Mouse (Mus musculus) embryonic facial prominence, embryonic 14.5 days (tissue): ENCODE results near the gene Cacfd1. TPM values are rescaled to one million over a fixed set of nuclear protein-coding genes. Genes with fewer than 3 reads are reported as not detected.
A peak's percentile ranks its signal among the peaks of the same experiment; 100 is the strongest.

Experiments
- ATAC-seq: fragments of 200-750 bp; cut with Nextera tagmentation; 2 replicates; pipeline ENCODE4 v1.8.0; 2017; ENCODE audit warnings: low read depth, moderate number of reproducible peaks, moderate TSS enrichment
- DNase-seq: peaks from one replicate; pipeline ENCODE4 v3.0.0-alpha.2; 2015; ENCODE audit warnings: low spot score
- H3K27ac ChIP-seq: fragments of 300-500 bp; sonication (generic); replicated peaks from 2 replicates; pipeline ENCODE4 v1.5.1; 2014; ENCODE audit warnings: low read depth, mild to moderate bottlenecking, low read length, moderate library complexity
- H3K27me3 ChIP-seq: fragments of 300-500 bp; sonication (generic); replicated peaks from 2 replicates; pipeline ENCODE4 v1.6.1; 2014; ENCODE audit warnings: low read length; ENCODE audit not compliant: control insufficient read depth, insufficient read depth
- H3K36me3 ChIP-seq: fragments of 300-500 bp; sonication (generic); 2 replicates; pipeline ENCODE4 v1.6.1; 2014; ENCODE audit warnings: low read length, mixed read lengths; ENCODE audit not compliant: control insufficient read depth, insufficient read depth
- H3K4me1 ChIP-seq: fragments of 300-500 bp; sonication (generic); 2 replicates; pipeline ENCODE4 v1.6.1; 2014; ENCODE audit warnings: antibody characterized with exemption, low read length; ENCODE audit not compliant: control insufficient read depth, insufficient read depth
- H3K4me2 ChIP-seq: fragments of 300-500 bp; sonication (generic); 2 replicates; pipeline ENCODE4 v1.6.1; 2014; ENCODE audit warnings: low read depth, mild to moderate bottlenecking, low read length, moderate library complexity, mixed read lengths
- H3K4me3 ChIP-seq: fragments of 300-500 bp; sonication (generic); 2 replicates; pipeline ENCODE4 v1.5.1; 2014; ENCODE audit warnings: low read depth, mild to moderate bottlenecking, low read length
- H3K9ac ChIP-seq: fragments of 300-500 bp; sonication (generic); 2 replicates; pipeline ENCODE4 v1.6.1; 2014; ENCODE audit warnings: low read depth, mild to moderate bottlenecking, low read length, moderate library complexity, mixed read lengths
- H3K9me3 ChIP-seq: fragments of 300-500 bp; sonication (generic); 2 replicates; pipeline ENCODE4 v1.6.1; 2016; ENCODE audit warnings: low read length; ENCODE audit not compliant: control insufficient read depth
- WGBS: fragments of 180-500 bp; shearing (Covaris S2); extraction: QIAGEN DNeasy Blood & Tissue Kit; methylation state at CpG from one replicate; pipeline ENCODE4 v1.1.7; 2014; 5-methylcytosine and 5-hydroxymethylcytosine counted together
- polyA plus RNA-seq: library from polyadenylated mRNA; unstranded; fragments of >200 nt; fragmentation: Nextera tagmentation; extraction: Ambion mirVana; gene quantifications from 2 replicates; pipeline ENCODE4 v1.2.1, GENCODE M21; 2014

The Cacfd1 gene
- polyA plus RNA-seq, 1 experiment from 2014 or later = 57.6 TPM

DNA sequence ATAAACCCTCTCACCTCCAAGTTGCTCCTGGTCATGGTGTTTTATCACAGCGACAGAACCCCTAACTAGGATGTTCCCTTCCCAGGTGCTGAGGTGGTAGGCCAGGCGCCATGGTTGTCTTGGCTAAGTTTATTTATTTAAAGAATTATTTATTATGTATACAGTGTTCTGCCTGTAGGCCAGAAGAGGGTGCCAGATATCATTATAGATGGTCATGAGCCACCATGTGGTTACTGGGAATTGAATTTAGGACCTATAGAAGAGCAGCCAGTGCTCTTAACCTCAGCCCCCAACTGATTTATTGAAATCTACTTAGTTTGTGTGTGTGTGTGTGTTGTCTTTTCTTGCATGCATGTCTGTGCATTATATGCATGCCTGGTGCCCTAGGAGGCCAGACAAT, 22.6 kb downstream of the Cacfd1 start:
- H3K36me3 ChIP-seq = no peaks in the 10 kb centered on the region
- no peak overlapping the region for H3K4me2 ChIP-seq
- no peaks in the 10 kb centered on the region for H3K9me3 ChIP-seq
- DNase-seq (no peak), ATAC-seq (no peak)
- H3K27me3 ChIP-seq = no peaks in the 10 kb centered on the region
- H3K9ac ChIP-seq = no peak overlapping the region
- no peak overlapping the region for H3K27ac ChIP-seq
- no peaks in the 10 kb centered on the region for H3K4me1 ChIP-seq
- H3K4me3 ChIP-seq = no peak overlapping the region
- 77% methylated on average over 2 of the region's 2 CpGs for WGBS

DNA sequence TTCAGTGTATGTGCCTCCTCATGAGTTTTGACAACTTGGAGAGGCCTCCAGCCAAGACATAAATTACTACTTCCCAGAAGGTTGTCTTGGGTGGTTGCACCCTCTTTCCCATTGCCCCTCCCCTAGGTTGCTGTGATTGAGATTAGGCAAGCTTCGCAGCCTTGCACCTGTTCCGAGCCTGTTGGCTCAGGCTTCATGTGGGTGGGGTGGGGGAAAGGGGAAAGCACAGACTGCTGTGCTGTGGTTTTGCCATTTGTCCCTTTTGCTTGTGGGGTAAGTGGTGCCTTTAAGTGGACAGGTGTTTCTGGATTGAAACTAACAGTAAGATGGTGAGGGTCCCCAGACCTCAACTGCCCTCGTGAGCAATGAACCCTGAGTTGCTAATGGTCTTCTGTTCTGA, 26.3 kb downstream of the Cacfd1 start:
- ATAC-seq (no peak), DNase-seq (no peak)
- Histone ChIP-seq H3K4me2 (no peak overlapping the region), H3K9me3 (no peaks in the 10 kb centered on the region), H3K27ac (no peak overlapping the region), H3K4me3 (no peak overlapping the region), H3K9ac (no peak overlapping the region), H3K27me3 (no peaks in the 10 kb centered on the region; the same call in 1 of the 2 replicates), H3K36me3 (no peaks in the 10 kb centered on the region), H3K4me1 (no peaks in the 10 kb centered on the region)
- WGBS = 77% methylated on average over 3 of the region's 3 CpGs

DNA sequence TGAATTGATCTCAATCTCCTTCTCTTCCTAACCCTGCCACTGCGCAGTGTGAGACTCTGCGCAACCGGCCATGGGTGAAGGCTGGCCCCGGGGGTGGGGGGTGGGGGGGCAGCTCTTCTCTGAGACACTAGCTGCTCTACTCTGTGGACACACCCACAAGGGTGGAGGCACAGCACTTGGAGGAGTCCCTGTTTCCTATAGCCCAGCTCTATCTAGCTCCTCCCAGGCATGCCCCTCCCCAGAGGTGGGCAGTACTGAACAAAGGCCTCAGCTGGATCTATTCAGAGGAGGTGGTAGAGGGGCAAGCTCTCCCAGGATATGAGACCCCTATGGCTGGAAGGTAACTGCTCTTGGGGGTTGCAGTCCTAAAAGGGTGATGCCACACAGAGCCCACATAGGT, 27.3 kb downstream of the Cacfd1 start:
- ATAC-seq = no peak
- no peak overlapping the region for H3K4me3 ChIP-seq

DNA sequence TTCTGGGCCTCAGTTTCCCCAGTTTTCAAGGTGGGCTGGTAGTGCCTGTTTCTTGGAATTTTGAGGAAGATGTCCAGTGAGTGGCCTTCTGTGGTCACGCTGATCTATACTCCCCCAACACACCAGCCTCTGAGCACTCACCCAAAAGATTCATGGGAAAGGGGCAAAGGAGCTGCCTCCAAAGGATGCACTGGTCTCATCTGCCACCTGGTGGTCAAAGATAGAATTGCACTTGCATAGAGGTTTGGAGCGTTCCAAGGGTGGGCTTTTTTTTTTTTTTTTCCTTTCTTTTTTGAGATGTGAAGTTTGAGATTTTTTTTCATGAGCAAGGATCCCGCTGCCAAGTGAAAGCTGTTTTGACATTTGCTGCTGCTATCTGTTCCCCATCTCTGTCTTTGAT, 28.9 kb downstream of the Cacfd1 start:
- Histone ChIP-seq H3K4me2 (no peak overlapping the region), H3K4me1 (no peaks in the 10 kb centered on the region), H3K9ac (no peak overlapping the region), H3K27me3 (no peaks in the 10 kb centered on the region; the same call in 1 of the 2 replicates), H3K36me3 (no peaks in the 10 kb centered on the region), H3K27ac (no peak overlapping the region), H3K4me3 (no peak overlapping the region), H3K9me3 (no peaks in the 10 kb centered on the region)
- DNase-seq (peak; percentile 82), ATAC-seq (0 out of 2 replicates have a peak, but pooled peaks have one; percentile 51)
- 1% methylated on average over 3 of the region's 3 CpGs for WGBS

More for the DNA sequence above, 27.3 kb downstream of the Cacfd1 start:
- no peak for DNase-seq
- Histone ChIP-seq H3K9me3 (no peaks in the 10 kb centered on the region), H3K9ac (no peak overlapping the region), H3K4me1 (no peaks in the 10 kb centered on the region), H3K27me3 (no peaks in the 10 kb centered on the region; the same call in 1 of the 2 replicates), H3K36me3 (no peaks in the 10 kb centered on the region), H3K4me2 (no peak overlapping the region), H3K27ac (no peak overlapping the region)
- WGBS = 50% methylated on average over 4 of the region's 4 CpGs

DNA sequence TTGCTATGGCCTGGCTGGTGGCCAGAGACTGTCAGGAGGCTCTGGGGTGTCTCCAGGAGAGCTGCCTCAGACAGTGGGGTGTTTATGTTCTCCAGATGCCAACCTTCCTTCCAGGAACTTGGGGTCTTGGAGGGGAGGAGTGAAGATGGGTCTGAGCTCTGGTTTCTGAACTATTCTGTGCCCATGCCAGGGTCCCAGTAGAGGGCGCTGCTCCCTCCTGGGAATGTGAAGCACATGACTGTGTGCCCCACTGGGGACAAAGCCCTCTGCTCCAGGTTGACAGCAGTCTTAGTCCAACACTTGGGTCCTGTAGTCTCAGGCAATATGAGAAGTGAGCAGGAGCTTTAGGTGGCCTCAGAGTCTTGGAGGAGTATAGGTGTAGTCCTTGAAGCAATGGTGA, 29.6 kb downstream of the Cacfd1 start:
- H3K9ac ChIP-seq = no peak overlapping the region
- DNase-seq (no peak), ATAC-seq (no peak)
- no peak overlapping the region for H3K4me2 ChIP-seq
- no peaks in the 10 kb centered on the region for H3K36me3 ChIP-seq
- WGBS = 15% methylated on average over 1 of the region's 1 CpGs
- no peaks in the 10 kb centered on the region for H3K4me1 ChIP-seq
- no peaks in the 10 kb centered on the region; the same call in 1 of the 2 replicates for H3K27me3 ChIP-seq
- H3K27ac ChIP-seq = no peak overlapping the region
- no peak overlapping the region for H3K4me3 ChIP-seq
- H3K9me3 ChIP-seq = no peaks in the 10 kb centered on the region

DNA sequence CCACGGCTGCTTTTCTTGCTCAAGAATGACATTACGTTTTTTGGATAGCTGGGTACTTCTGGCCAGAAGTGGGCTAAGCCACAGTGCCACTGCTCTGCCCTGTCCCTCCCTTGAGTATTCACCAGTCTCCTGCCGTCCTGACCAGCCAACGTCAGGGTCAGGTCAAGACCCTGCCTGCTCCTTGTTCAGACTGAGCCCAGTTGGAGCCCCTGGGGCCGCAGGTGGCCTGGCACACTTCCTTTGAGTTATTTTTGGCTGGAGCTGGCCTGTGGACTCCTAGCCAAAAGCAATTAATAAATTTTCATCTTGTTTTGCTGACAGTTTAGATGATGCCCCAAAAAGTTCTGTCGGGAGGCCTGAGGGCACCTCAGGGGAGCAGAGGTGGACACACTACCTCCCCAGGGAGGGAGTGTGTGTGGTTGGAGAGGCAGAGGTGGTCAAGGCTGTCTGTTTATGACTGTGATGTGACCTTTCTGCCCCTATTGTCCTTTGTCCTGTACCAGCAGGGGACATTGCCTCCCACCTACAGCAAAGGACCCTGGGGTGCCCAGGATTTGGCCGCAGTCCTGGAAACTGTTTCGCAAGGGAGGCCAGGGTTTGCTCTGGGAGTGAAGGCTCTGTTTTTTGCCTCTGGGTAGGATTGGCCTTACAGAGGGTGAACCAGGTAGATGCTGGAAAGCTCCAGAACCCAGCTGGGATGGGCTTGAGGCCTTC, 32.6 kb downstream of the Cacfd1 start:
- ATAC-seq = no peak
- H3K9me3 ChIP-seq = no peaks in the 10 kb centered on the region
- 58% methylated on average over 8 of the region's 8 CpGs for WGBS

DNA sequence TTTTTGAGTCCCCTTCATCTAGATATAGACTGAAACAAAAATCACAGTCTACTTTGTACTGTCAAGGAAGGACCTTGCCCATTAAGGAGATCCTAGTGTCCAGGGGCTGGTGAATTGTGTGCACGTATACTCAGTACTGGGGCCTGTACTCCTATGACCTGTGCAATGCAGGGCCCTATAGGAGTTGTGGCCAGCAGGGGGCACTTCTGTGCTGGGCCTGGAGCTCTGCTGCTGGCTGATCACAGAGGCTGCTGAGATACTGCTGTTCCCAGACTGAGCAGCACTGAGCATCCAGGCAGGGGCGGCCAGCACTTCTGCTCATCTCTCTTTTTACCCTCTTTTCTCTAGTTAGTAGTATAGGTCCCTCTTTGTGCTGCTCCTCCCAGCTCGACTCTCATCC, 33.7 kb downstream of the Cacfd1 start:
- WGBS = 19% methylated on average over 3 of the region's 3 CpGs
- Histone ChIP-seq H3K4me1 (no peaks in the 10 kb centered on the region), H3K36me3 (no peaks in the 10 kb centered on the region), H3K27ac (no peak overlapping the region), H3K4me3 (no peak overlapping the region), H3K9me3 (no peaks in the 10 kb centered on the region), H3K4me2 (no peak overlapping the region), H3K9ac (no peak overlapping the region), H3K27me3 (no peaks in the 10 kb centered on the region; the same call in 1 of the 2 replicates)
- peak; percentile 86 for DNase-seq
- peak; percentile 94 for ATAC-seq

More for the DNA sequence above, 32.6 kb downstream of the Cacfd1 start:
- Histone ChIP-seq H3K36me3 (no peaks in the 10 kb centered on the region), H3K4me1 (no peaks in the 10 kb centered on the region), H3K9ac (no peak overlapping the region), H3K4me2 (no peak overlapping the region), H3K4me3 (no peak overlapping the region), H3K27ac (no peak overlapping the region), H3K27me3 (no peaks in the 10 kb centered on the region; the same call in 1 of the 2 replicates)
- DNase-seq = no peak

DNA sequence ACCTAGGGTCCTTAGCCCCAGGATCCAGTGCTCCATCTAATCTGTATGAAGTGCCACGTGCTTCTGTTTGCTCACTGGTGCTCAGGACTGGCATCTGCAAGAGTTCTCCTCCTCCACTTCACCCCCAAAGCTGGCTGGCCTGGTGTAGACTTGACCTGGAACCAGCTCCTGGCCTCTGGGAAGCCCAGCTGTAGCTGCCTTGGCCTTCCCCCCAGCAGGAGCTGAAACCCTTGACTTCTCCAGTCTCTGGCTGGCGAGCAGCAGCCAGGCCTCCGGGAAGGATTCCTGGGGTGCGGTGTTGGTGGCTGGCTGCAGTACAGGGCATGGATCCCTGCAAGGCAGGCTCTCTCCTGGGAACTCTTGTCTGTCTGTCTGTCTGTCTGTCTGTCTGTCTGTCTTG, 34.4 kb downstream of the Cacfd1 start:
- H3K4me3 ChIP-seq = no peak overlapping the region
- H3K27ac ChIP-seq = no peak overlapping the region
- no peak overlapping the region for H3K4me2 ChIP-seq
- no peak overlapping the region for H3K9ac ChIP-seq
- no peaks in the 10 kb centered on the region for H3K4me1 ChIP-seq
- H3K27me3 ChIP-seq = no peaks in the 10 kb centered on the region; the same call in 1 of the 2 replicates
- H3K9me3 ChIP-seq = no peaks in the 10 kb centered on the region
- DNase-seq (no peak), ATAC-seq (no peak)
- no peaks in the 10 kb centered on the region for H3K36me3 ChIP-seq
- 75% methylated on average over 4 of the region's 4 CpGs for WGBS

DNA sequence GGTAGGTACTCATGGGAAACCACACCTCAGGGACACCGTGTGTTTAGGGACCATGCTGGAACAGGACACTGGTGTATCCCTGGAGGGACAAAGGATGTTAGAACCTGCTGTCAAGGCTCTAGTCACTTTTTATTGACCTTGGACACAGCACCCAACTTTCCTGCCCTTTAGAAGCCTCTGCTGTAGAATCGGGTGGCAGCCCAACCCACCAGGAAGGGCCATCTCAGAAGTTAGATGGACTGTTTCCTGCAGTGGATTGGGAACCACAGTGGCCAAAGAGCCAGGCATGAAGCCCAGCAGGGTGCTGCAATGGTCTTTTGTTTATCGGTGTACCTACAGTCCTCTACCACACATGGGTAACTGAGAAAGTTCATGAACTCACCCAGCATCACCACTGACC, 34.9 kb downstream of the Cacfd1 start:
- no peak for ATAC-seq
- no peaks in the 10 kb centered on the region for H3K9me3 ChIP-seq
- no peaks in the 10 kb centered on the region for H3K36me3 ChIP-seq
- H3K4me2 ChIP-seq = no peak overlapping the region
- H3K27me3 ChIP-seq = no peaks in the 10 kb centered on the region; the same call in 1 of the 2 replicates
- no peak for DNase-seq
- no peaks in the 10 kb centered on the region for H3K4me1 ChIP-seq
- no peak overlapping the region for H3K9ac ChIP-seq
- no peak overlapping the region for H3K4me3 ChIP-seq
- no peak overlapping the region for H3K27ac ChIP-seq
- WGBS = 74% methylated on average over 3 of the region's 3 CpGs
